Mouse (Mus musculus): ENCODE data around the gene Mfsd6l. TPM values are rescaled to one million over a fixed set of nuclear protein-coding genes. Genes with fewer than 3 reads are reported as not detected.

Mfsd6l gene
- polyA plus RNA-seq, 1 experiment from 2014 or later, result not detected

Other genes with a start within 250 kb of the Mfsd6l start
- gene Ntn1, start 155.4 kb upstream of the Mfsd6l start, polyA plus RNA-seq (2015; fragmentation: Nextera tagmentation; extraction: Ambion mirVana), result 25.7 and 28.9 TPM in 2 replicates
- gene Pik3r5, start 124.1 kb upstream of the Mfsd6l start, polyA plus RNA-seq (2015; fragmentation: Nextera tagmentation; extraction: Ambion mirVana), result 0.72 and 2.0 TPM in 2 replicates
- 1.9 and 3.0 TPM in 2 replicates for gene Pik3r6, start 53.2 kb upstream of the Mfsd6l start, polyA plus RNA-seq (2015; fragmentation: Nextera tagmentation; extraction: Ambion mirVana)
- gene Ccdc42, start 30.8 kb downstream of the Mfsd6l start, polyA plus RNA-seq (2015; fragmentation: Nextera tagmentation; extraction: Ambion mirVana), result 0.20 TPM in 1 of 2 replicates, not detected in the other
- 79.6 and 84.8 TPM in 2 replicates for gene Myh10, start 135.4 kb downstream of the Mfsd6l start, polyA plus RNA-seq (2015; fragmentation: Nextera tagmentation; extraction: Ambion mirVana)